Mouse (Mus musculus): ENCODE results near the gene Gnb5.

DNA sequence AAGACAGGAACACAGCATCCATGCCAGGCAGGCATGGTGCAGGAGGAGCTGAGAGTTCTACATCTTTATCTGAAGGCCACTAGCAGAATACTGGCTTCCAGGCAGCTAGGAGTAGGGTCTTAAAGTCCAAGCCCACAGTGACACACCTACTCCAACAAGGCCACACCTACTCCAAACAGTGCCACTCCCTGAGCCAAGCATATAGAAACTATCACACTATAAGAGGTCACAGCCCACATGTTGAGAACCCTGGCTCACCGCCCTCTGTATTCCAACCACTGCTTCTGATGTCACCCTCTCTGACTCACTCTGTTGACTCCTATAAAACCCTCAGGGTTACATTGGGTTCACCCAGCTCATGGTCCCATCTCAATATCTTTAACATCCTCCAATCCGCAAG, 12.1 kb downstream of the Gnb5 start:
- TF ChIP-seq CTCF (conservative IDR thresholded peaks at IDR 0.05; ENCODE audit: low read length) (no peak), NANOG (IDR thresholded peaks at IDR 0.05; ENCODE audit: borderline replicate concordance, low read length) (no peak)

Data from E14TG2a.4 (cell line).